Mouse (Mus musculus) urinary bladder, postnatal 0 days (tissue): ENCODE data around the gene Zbtb7b. TPM values are rescaled to one million over a fixed set of nuclear protein-coding genes. Genes with fewer than 3 reads are reported as not detected.

Experiments used
- polyA plus RNA-seq: library from polyadenylated mRNA; unstranded; fragments of >200 nt; fragmentation: Nextera tagmentation; extraction: Ambion mirVana; gene quantifications from 2 replicates; pipeline ENCODE4 v1.2.1, GENCODE M21; 2015

Zbtb7b gene
- polyA plus RNA-seq: 4.1 and 4.6 TPM in 2 replicates

DNA sequence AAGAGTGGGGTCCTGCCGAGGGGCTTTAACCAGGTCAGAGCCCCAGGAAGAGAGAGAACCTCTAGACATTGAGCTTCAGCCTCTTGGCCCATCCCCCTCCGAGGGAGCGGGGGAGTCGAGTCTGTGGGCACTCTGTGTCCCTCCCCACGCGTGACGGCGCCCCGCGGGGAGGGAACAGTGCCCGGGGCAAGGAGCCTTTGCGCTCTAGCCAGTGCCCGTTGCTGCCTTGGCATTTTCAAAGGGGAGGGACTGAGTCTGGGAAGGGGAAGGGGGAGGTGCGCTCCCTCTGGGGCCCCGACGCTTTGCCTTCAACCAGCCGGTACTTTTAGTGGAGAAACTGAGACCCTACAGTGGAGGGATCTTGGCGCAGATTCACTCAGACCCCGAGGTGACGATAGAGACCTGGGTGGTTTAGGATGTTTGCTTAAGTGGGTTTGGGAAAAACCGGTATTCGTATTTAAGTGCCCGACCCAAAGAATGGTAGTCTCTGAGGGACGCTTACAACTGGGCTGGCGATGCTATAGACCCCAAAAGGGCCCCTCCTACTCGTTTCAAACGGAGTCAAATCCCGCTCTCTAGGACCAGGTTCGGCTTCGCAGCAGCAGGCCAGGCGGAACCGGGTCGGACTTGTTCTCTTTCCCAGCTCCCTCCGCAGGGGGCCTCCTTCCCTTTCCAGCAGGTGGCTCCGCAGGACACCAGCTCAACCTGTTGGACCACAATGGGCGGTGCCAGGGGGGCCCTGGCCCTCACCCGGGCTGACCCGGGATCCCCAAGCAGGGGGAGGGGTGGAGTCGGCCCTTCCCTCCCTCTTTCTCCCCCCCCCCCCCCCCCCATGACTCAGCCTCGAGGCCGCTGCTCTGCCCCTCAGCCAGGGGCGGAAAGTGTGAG lies at the start of gene Zbtb7b:
Zbtb7b (minus strand) TSS at position 771 of the 888 bp plus-strand sequence.

GRCm38 (mm10) chr3:89436176-89437113 lies 41.9 kb upstream of the Zbtb7b start, which contains the start of gene Pbxip1:
TSS of gene Pbxip1 (plus strand) at chr3:89436706.

GRCm38 (mm10) chr3:89430171-89431159 lies 35.9 kb upstream of the Zbtb7b start, which contains the start of gene Pygo2:
TSS of gene Pygo2 (plus strand) at chr3:89430214.

DNA sequence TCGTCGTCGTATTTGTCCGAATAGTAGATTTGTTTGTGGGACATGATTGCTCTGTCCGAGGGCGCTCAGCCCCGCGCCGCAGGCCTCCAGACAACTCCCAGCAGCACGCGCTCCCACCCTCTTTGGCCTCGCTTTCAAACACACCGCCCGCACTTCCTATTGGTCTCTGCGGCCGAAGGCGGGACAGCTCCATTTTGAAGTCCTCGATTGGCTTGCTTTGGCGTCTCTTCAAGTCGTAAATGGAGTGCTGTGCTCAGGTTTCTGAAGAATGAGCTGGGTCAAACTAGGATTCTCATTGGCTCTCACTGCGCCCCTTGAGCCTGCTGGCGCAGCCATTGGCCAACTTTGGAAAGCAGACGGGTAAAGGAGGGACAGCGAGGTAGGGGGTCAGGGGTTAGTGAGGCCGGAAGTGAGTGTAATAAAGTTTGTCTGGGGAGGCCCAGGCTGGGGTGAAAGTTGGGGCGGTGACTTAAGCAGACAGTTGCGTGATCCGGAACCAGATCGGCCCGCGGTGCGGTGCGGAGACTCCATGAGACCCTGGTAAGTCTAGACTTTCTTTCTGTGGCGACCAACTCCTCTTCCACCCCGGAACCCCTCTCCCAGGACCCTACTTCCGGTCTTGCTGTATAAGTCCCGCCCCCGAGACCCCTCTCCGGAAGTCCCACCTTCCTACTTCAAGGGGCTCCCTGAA lies 23.7 kb upstream of the Zbtb7b start, which contains the start of the genes Cks1b and Shc1:
Cks1b (minus strand) TSS at position 214 of the 691 bp plus-strand sequence.
Shc1 (plus strand) TSS at position 274 of the 691 bp plus-strand sequence.

DNA sequence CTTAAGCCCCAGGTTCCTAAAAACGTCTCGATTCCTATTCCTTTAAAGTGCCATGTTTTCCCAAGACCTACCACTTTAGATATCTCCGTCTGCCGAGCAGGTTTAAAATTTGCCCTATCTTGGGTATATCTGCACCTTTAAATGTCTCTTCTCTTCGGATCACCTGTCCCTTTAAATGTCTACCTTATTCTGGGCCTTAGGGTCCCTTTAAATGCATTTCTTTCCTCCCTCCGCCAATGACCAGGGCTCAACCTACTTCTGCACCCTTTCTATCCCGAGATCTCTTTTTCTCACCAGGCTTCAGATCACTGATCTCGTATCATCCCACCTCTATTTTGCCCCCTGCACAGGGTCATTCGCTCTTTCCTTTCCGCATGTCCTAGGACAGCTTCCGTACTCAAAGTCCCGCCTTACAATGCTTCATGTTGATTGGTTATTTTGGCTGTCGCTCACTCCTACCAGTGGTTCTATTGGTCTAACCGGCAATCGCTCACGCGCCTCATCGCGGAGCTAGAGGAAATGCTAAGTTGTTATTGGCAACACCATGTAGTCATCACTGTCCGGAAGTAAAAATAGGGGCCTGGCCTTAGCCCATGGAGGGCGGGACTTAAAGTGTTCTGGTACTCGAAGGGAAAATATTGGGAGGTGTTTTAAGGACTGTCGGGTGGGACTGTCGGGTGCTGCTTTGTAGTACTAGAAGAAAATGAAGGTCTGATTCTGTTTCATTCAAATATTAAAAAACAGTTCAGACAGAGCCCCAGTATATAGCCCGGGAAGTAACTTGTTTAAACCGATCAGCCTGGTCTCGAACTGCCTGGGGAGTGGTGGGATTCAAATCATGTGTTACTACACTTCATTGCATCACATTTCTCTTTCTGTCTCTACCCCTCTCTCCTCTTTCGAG lies 17.2 kb upstream of the Zbtb7b start, which contains the start of gene Flad1:
Flad1 (minus strand) TSS at position 381 of the 904 bp plus-strand sequence.

DNA sequence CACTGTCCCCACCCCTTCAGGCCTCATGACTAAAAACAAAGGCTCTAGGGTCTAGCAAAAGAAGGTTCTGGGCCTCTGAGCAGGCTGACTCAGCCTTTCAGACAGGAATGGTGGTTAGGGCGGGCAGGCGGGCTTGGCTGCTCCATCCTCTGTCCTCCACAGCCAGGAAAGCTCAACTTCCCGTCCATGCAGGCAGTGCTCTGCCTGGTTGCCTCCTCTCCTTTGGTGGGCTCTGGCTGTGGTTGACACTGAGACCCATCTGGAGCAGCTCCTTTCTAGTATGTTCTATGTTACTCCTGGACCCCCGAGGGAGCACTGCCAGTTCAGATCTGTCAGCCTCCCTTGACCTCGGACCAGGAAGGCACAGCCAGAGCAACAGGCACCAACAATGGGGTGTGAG lies 8.1 kb upstream of the Zbtb7b start, which contains the start of gene Lenep:
Lenep (minus strand) TSS at position 101 of the 400 bp plus-strand sequence.

GRCm38 (mm10) chr3:89365153-89365485 lies 29.5 kb downstream of the Zbtb7b start, which contains the start of gene Dcst1:
TSS of gene Dcst1 (minus strand) at chr3:89365253.

DNA sequence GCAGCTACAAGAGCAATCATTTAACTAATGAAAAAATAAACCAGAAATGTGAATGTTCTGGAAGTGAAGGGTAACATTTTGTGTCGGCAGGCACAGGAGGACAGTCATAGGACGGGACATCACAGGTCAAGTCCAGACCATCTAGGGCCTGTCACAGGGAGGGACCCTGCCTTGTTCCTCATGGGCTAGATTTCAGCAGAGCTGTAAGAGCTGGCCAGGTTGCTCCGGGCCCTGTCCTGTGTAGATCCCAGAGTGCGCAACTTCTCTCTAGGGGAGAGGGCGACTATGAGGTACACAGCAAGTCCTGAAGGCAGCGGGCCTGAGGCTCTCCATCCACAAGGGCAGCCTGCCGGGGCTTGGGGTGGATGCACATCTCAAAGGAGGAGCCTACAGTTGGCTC lies 32.9 kb downstream of the Zbtb7b start, which contains the start of gene Dcst2:
Dcst2 (plus strand) TSS at position 301 of the 400 bp plus-strand sequence.

GRCm38 (mm10) chr3:89349869-89350501 lies 44.6 kb downstream of the Zbtb7b start, which contains the start of gene Adam15:
TSS of gene Adam15 (minus strand) at chr3:89349996.

GRCm38 (mm10) chr3:89337721-89338578 lies 56.6 kb downstream of the Zbtb7b start, which contains the start of gene Efna4:
TSS of gene Efna4 (minus strand) at chr3:89338028.

Other genes with a start within 250 kb of the Zbtb7b start
- gene Hcn3, start 234.6 kb downstream of the Zbtb7b start, polyA plus RNA-seq: 0.35 and 0.59 TPM in 2 replicates
- 10.9 and 11.8 TPM in 2 replicates for gene Clk2, start 230.0 kb downstream of the Zbtb7b start, polyA plus RNA-seq
- gene Scamp3, start 217.3 kb downstream of the Zbtb7b start, polyA plus RNA-seq: 63.2 and 67.5 TPM in 2 replicates
- gene Fam189b, start 211.6 kb downstream of the Zbtb7b start, polyA plus RNA-seq: 16.3 and 16.7 TPM in 2 replicates
- gene Gba, start 191.8 kb downstream of the Zbtb7b start, polyA plus RNA-seq: 35.9 and 40.6 TPM in 2 replicates
- gene Thbs3, start 179.6 kb downstream of the Zbtb7b start, polyA plus RNA-seq: 31.5 and 34.3 TPM in 2 replicates
- 130 and 133 TPM in 2 replicates for gene Mtx1, start 167.7 kb downstream of the Zbtb7b start, polyA plus RNA-seq
- gene Muc1, start 165.7 kb downstream of the Zbtb7b start, polyA plus RNA-seq: 0.31 and 0.75 TPM in 2 replicates
- 245 and 269 TPM in 2 replicates for gene Krtcap2, start 148.8 kb downstream of the Zbtb7b start, polyA plus RNA-seq
- gene Trim46, start 148.5 kb downstream of the Zbtb7b start, polyA plus RNA-seq: 0.50 and 0.73 TPM in 2 replicates
- 107 and 126 TPM in 2 replicates for gene Dpm3, start 135.4 kb downstream of the Zbtb7b start, polyA plus RNA-seq
- gene Slc50a1, start 124.2 kb downstream of the Zbtb7b start, polyA plus RNA-seq: 90.2 and 94.4 TPM in 2 replicates
- gene Efna1, start 113.6 kb downstream of the Zbtb7b start, polyA plus RNA-seq: 19.8 and 20.1 TPM in 2 replicates
- 5.3 and 6.5 TPM in 2 replicates for gene Efna3, start 71.8 kb downstream of the Zbtb7b start, polyA plus RNA-seq
- 4.4 and 5.6 TPM in 2 replicates for gene Efna4, start 56.7 kb downstream of the Zbtb7b start, polyA plus RNA-seq
- gene Adam15, start 44.8 kb downstream of the Zbtb7b start, polyA plus RNA-seq: 60.9 and 72.6 TPM in 2 replicates
- 0.07 and 0.08 TPM in 2 replicates for gene Dcst2, start 32.8 kb downstream of the Zbtb7b start, polyA plus RNA-seq
- 0.17 and 0.26 TPM in 2 replicates for gene Dcst1, start 29.5 kb downstream of the Zbtb7b start, polyA plus RNA-seq
- not detected in 2 replicates for gene Lenep, start 8.0 kb upstream of the Zbtb7b start, polyA plus RNA-seq
- gene Flad1, start 17.1 kb upstream of the Zbtb7b start, polyA plus RNA-seq: 20.6 and 21.0 TPM in 2 replicates
- 146 and 176 TPM in 2 replicates for gene Cks1b, start 23.6 kb upstream of the Zbtb7b start, polyA plus RNA-seq
- gene Shc1, start 23.7 kb upstream of the Zbtb7b start, polyA plus RNA-seq: 75.2 and 77.8 TPM in 2 replicates
- gene Pygo2, start 35.4 kb upstream of the Zbtb7b start, polyA plus RNA-seq: 17.5 and 21.1 TPM in 2 replicates
- gene Pbxip1, start 41.9 kb upstream of the Zbtb7b start, polyA plus RNA-seq: 171 and 191 TPM in 2 replicates
- gene Pmvk, start 59.8 kb upstream of the Zbtb7b start, polyA plus RNA-seq: 40.4 and 51.5 TPM in 2 replicates
- 3.6 and 6.3 TPM in 2 replicates for gene Kcnn3, start 125.4 kb upstream of the Zbtb7b start, polyA plus RNA-seq